Mouse (Mus musculus) cerebellum, postnatal 14 days (tissue): ENCODE measurements around the gene Cmtr1.

Source experiments
- DNase-seq, 2 experiments: peaks; one replicate each; pipeline ENCODE4 v3.0.0; 2021; ENCODE audit warnings: mixed read lengths in 2 of 2

Gene Cmtr1

DNA sequence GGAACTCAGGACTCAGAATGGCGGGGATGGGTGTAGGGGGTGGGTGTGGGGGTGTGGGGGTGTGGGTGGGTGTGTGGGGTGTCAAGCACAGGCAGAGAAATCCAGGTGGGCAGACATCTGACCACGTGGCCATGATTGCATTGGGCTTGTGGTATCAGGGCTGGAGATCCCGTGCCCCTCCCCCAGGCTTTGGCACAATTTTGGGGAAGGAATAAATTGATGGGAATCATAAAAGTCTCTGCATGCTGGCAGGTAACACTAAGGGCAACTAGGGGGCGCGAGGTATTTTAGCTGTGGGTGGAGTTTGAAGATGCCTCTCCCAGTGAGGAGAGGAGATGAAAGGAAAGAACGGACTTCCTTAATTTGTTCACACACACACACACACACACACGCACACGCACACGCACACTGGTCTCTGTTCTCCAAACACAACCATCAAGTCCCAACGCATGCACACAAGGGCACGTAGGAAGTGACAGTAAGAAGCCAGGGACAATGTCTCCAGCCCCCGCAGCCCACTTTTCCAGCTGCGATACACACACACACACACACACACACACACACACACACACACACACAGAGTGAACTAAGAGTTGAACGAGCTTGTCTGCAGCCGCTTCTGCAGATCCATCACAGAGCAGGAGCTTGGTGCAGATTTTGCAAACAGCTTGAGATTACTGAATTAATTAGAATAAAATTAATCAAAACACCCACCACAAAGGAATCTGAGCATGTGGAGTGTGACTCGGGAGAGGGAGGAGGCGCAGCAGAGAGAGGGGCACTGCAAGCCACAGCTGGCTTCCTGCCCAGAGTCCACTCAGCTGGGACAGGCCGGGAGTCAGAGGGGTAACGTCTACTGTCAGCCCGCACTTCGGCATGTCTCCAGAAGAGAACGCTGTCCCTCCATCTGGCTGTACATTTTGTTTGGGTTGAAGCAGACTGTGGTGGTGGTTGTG, 77.7 kb downstream of the Cmtr1 start:
- DNase-seq = peak; percentile 39 to 70

DNA sequence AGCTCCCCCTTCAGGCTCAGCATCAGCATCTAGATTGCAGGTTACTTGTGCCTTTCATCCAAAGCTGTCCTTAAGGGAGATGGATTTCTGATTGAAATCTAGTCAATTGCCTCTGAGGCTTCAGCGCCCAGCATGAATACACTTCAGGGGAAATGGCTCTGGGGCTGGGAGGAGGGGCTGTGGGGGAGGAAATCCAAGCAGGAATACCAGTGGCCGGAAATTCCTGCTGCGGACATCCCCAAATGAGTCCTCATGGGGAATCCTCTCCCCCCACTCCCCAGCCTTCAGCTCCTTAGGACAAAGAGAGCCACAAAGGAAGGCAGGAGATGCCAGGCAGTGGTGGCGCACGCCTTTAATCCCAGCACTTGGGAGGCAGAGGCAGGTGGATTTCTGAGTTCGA, 87.1 kb downstream of the Cmtr1 start:
- no peak for DNase-seq

DNA sequence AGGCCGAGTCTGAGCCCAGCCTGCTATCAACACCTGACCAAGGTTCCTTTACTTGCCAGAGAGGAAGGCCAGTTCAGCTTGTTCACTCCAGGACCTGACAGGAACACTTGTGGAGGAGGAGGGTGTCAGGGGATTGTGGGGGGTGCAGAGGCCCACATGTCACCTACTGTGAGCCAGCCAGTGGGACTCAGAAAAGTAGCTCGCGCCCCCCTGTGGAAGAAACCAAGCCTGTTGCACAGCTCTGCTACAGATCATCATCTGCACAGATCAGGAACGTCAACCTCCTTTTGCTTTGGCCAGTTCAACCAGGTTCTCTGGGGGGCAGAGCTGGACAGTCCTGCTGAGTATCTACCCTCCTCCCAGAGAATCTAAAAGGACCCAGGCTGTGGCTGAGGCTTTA, 94.1 kb downstream of the Cmtr1 start:
- no peak for DNase-seq
